Mouse (Mus musculus): ENCODE measurements around the gene Shoc2. TPM values are rescaled to one million over a fixed set of nuclear protein-coding genes. Genes with fewer than 3 reads are reported as not detected.

Gene Shoc2
- polyA plus RNA-seq (2015; fragmentation: Nextera tagmentation; extraction: Ambion mirVana) = 31.7 and 33.9 TPM in 2 replicates

DNA sequence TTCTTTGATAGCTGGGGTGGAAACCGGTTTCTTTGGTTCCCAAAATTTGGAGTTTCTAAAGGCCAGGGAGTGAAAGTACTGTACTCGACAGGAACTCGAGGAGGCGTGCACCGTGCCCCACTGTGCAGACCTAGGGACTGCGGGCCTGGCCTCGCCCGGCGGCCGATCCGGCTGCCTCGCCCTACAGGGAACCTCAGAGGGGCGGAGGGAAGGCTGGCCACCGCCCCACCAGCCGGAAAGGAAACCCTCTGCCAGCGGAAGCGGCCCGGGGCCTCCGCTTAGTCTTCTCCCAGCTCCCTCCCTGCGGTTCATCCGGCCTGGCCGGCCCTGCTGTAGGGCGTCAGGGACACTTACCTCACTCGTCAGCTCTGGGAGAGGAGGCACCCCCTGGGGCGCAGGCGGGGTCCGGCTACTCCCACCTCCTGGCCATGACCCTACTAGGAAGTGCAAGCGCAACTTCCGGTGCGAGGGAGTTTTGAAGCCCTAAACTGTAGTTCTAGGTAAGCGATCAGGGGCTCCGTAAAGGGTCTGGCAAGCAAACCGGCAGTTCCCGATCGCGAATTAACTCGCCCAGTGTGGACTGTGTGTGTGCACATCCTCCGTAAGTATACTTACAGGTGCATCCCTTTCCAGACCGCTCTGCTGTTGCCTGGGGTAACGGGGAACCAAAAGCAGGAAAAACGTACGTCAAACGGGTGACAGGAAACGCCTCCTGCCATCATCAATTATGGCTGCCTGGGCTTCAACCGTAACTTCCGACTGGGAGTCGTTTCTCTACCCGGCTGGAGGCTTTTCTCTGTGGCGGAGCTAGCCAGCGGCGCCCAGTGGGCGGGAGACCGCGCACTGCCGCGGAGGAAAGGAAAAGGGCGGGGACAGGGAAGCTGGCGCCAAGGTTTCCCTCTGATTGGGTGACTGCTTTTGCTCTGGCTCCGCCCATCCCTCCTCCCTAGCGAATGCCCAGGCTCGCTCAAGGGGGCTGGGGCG lies at the start of gene Shoc2, which contains the start of gene Bbip1:
Gene Shoc2 (plus strand): TSS at position 505 of the 984 bp plus-strand sequence.
Gene Bbip1 (minus strand): TSS at position 826 of the 984 bp plus-strand sequence.
- Histone ChIP-seq H3K9ac (ENCODE audit: low read length) (peak within 1 kb of the TSS; percentile 96), H3K4me3 (ENCODE audit: low read depth, low read length) (peak within 1 kb of the TSS; percentile 91), H3K4me1 (replicated peaks; ENCODE audit: control insufficient read depth, insufficient read depth) (peaks cover 2% of the 10 kb centered on the region; the same call in 1 of the 2 replicates), H3K36me3 (ENCODE audit: control insufficient read depth, insufficient read depth, low read length) (no peaks in the 10 kb centered on the region), H3K4me2 (replicated peaks; ENCODE audit: low read depth) (peak within 1 kb of the TSS; percentile 75), H3K9me3 (ENCODE audit: control insufficient read depth, low read length) (no peaks in the 10 kb centered on the region), H3K27ac (replicated peaks) (peak within 1 kb of the TSS; percentile 99), H3K27me3 (ENCODE audit: control insufficient read depth, insufficient read depth, low read length) (no peaks in the 10 kb centered on the region)
- peak; percentile 95 for ATAC-seq (ENCODE audit: low FRiP score, low TSS enrichment)
- DNase-seq (ENCODE audit: low spot score) = peak; percentile 99
- peak; percentile 48 for TF ChIP-seq CTCF (IDR thresholded peaks at IDR 0.05; ENCODE audit: low read depth)
- peak; percentile 91 for TF ChIP-seq EP300 (optimal IDR thresholded peaks at IDR 0.05)
- WGBS = under 1% methylated on average over 49 of the region's 62 CpGs

DNA sequence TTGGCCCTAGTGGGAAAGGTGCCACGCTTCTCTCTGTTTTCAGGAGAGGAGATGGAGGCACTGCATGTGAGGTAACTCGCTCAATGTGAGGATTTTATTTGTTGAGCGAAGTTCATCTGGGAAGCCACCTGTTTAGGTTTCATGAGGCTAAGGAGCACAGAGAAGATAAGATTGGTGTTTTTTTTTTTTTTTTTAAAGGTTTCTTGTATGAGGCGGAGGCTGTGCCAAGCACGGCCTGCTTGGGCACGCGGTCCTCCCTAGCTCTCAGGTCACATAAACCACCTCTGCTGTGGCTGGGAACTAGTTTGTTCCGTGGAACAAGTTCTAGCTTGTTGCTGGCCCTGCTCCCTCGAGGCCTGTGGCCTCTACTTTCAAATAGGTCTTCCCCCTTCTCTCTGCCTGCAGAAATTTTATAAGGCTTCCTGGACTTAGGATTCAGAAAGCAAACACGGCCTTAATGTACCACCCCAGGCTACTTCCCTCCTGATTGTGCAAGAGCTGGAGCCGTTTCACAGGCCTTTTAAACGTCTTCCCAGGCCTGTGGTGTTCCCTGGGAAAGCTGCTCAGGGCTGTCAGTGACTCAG lies 49.5 kb upstream of the Shoc2 start:
- 39% methylated on average over 12 of the region's 12 CpGs for WGBS
- Histone ChIP-seq H3K9ac (ENCODE audit: low read length) (peak overlapping the region; percentile 23; the same call in 1 of the 2 replicates), H3K4me1 (replicated peaks; ENCODE audit: control insufficient read depth, insufficient read depth) (peaks cover 25% of the 10 kb centered on the region), H3K36me3 (ENCODE audit: control insufficient read depth, insufficient read depth, low read length) (no peaks in the 10 kb centered on the region), H3K27ac (replicated peaks) (peak overlapping the region; percentile 88), H3K9me3 (ENCODE audit: control insufficient read depth, low read length) (no peaks in the 10 kb centered on the region), H3K4me3 (ENCODE audit: low read depth, low read length) (no peak overlapping the region), H3K4me2 (replicated peaks; ENCODE audit: low read depth) (no peak overlapping the region), H3K27me3 (ENCODE audit: control insufficient read depth, insufficient read depth, low read length) (no peaks in the 10 kb centered on the region)
- ATAC-seq (ENCODE audit: low FRiP score, low TSS enrichment) (peak; percentile 73), DNase-seq (ENCODE audit: low spot score) (peak; percentile 70)
- no peak for TF ChIP-seq CTCF (IDR thresholded peaks at IDR 0.05; ENCODE audit: low read depth)
- peak; percentile 78 for TF ChIP-seq EP300 (optimal IDR thresholded peaks at IDR 0.05)

DNA sequence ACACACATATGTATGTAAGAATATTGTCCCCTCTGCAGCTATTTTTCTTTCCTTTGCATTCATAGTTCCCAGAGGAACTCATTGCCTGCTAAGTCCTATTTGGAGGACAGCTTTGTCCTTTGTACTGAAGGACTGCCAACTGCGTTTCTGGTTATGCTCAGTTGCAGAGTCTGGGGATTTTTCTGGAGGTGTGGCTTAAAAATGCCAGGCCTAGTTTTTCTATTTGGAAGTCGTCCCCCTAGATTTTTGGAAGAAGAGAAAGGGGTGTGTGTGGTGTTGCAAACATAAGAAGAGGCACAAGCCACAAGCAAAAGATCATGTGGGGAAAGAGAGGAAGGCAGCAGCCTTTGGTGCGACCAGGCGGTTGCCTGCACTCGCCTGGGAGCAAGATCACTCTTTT lies 46.1 kb upstream of the Shoc2 start:
- DNase-seq (ENCODE audit: low spot score) (peak; percentile 10), ATAC-seq (ENCODE audit: low FRiP score, low TSS enrichment) (no peak)
- H3K9ac ChIP-seq (ENCODE audit: low read length) = no peak overlapping the region
- no peak overlapping the region for H3K4me3 ChIP-seq (ENCODE audit: low read depth, low read length)
- H3K27me3 ChIP-seq (ENCODE audit: control insufficient read depth, insufficient read depth, low read length) = no peaks in the 10 kb centered on the region
- H3K27ac ChIP-seq (replicated peaks) = peak overlapping the region; percentile 59
- no peak overlapping the region for H3K4me2 ChIP-seq (replicated peaks; ENCODE audit: low read depth)
- H3K9me3 ChIP-seq (ENCODE audit: control insufficient read depth, low read length) = no peaks in the 10 kb centered on the region
- TF ChIP-seq CTCF (IDR thresholded peaks at IDR 0.05; ENCODE audit: low read depth) (no peak), EP300 (optimal IDR thresholded peaks at IDR 0.05) (no peak)
- H3K36me3 ChIP-seq (ENCODE audit: control insufficient read depth, insufficient read depth, low read length) = no peaks in the 10 kb centered on the region
- peaks cover 12% of the 10 kb centered on the region; the same call in 1 of the 2 replicates for H3K4me1 ChIP-seq (replicated peaks; ENCODE audit: control insufficient read depth, insufficient read depth)
- WGBS = 67% methylated on average over 5 of the region's 5 CpGs

DNA sequence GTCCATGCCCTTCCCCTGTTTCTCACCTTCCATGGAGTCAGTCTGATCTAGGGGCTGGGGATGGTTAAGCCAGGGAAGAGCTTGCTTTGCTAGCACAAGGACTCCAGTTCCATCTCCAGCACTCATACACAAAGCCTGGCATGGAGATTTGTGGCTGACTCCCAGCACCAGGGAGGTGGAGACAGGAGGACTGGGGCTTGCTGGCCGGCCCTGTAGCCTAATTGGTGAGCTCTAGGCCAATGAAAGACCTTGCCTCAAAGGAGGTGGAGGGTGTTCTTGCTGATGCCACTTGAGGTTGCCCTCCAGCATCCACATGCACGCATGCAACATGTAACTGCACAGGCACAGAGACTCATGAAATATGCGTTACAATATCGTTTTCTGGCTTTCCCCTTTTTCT lies 45.6 kb upstream of the Shoc2 start:
- H3K36me3 ChIP-seq (ENCODE audit: control insufficient read depth, insufficient read depth, low read length) = no peaks in the 10 kb centered on the region

DNA sequence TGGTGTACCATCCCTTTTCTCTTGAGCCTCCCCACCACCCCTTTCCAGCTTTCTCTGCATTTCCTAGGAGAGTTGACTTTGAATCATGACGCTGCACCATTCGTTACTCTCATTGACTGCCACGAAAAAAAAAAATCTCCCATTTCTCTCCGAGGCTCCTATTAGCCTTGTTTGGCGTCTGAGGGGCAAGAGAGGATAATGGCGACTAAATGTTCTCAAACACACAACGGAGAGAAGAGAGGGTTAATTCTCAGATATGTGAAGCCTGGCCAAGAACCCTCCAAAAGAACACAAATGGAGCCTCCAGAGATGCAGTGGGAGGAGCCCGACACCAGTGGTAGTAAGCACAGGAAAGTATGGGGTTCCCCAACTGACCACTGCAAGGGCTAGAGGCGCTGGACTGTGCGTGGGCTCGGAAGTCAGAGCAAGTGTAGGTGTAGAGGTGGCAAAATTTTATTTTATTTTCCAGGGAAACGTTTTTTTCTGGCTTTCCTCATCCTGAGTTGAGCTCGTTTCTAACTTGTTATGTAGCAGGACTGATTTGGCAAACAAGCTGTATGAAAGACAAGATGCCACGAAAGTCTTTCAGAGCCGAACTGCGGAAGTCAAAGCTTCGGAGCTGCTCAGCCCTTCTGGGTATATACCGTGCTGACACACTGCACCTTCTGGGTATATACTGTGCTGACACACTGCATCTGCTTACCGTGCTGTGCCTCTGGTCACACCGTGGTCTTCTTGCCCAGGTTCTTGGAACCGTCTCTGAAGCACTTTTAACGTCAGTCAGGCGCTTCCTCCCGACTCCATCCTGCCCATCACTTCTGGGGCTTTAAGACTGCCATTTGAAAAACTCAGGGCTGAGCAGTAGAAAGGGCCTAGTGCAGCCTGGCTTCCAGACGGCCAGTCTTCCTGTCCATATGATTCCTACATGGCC lies 44.9 kb upstream of the Shoc2 start:
- H3K36me3 ChIP-seq (ENCODE audit: control insufficient read depth, insufficient read depth, low read length) = no peaks in the 10 kb centered on the region
- DNase-seq (ENCODE audit: low spot score) = peak; percentile 7
- H3K9ac ChIP-seq (ENCODE audit: low read length) = no peak overlapping the region
- 76% methylated on average over 25 of the region's 25 CpGs for WGBS
- H3K4me1 ChIP-seq (replicated peaks; ENCODE audit: control insufficient read depth, insufficient read depth) = peaks cover 4% of the 10 kb centered on the region; the same call in 1 of the 2 replicates
- no peak overlapping the region for H3K4me3 ChIP-seq (ENCODE audit: low read depth, low read length)
- no peak overlapping the region for H3K27ac ChIP-seq (replicated peaks)
- no peaks in the 10 kb centered on the region for H3K27me3 ChIP-seq (ENCODE audit: control insufficient read depth, insufficient read depth, low read length)
- H3K4me2 ChIP-seq (replicated peaks; ENCODE audit: low read depth) = no peak overlapping the region
- no peak for ATAC-seq (ENCODE audit: low FRiP score, low TSS enrichment)
- TF ChIP-seq CTCF (IDR thresholded peaks at IDR 0.05; ENCODE audit: low read depth) (no peak), EP300 (optimal IDR thresholded peaks at IDR 0.05) (no peak)
- H3K9me3 ChIP-seq (ENCODE audit: control insufficient read depth, low read length) = no peaks in the 10 kb centered on the region

More for the DNA sequence above, 45.6 kb upstream of the Shoc2 start:
- Histone ChIP-seq H3K4me3 (ENCODE audit: low read depth, low read length) (no peak overlapping the region), H3K9ac (ENCODE audit: low read length) (no peak overlapping the region), H3K4me1 (replicated peaks; ENCODE audit: control insufficient read depth, insufficient read depth) (peaks cover 10% of the 10 kb centered on the region; the same call in 1 of the 2 replicates), H3K4me2 (replicated peaks; ENCODE audit: low read depth) (no peak overlapping the region), H3K27me3 (ENCODE audit: control insufficient read depth, insufficient read depth, low read length) (no peaks in the 10 kb centered on the region), H3K9me3 (ENCODE audit: control insufficient read depth, low read length) (no peaks in the 10 kb centered on the region), H3K27ac (replicated peaks) (peak overlapping the region; percentile 59)
- WGBS = 80% methylated on average over 4 of the region's 4 CpGs
- no peak for ATAC-seq (ENCODE audit: low FRiP score, low TSS enrichment)
- peak; percentile 13 for DNase-seq (ENCODE audit: low spot score)
- no peak for TF ChIP-seq CTCF (IDR thresholded peaks at IDR 0.05; ENCODE audit: low read depth)
- TF ChIP-seq EP300 (optimal IDR thresholded peaks at IDR 0.05) = no peak
